Mouse (Mus musculus) forebrain, embryonic 16.5 days (tissue): ENCODE measurements around the gene Cep104. TPM values are rescaled to one million over a fixed set of nuclear protein-coding genes. Genes with fewer than 3 reads are reported as not detected.

ENCODE experiments used
- ATAC-seq: fragments of 200-750 bp; cut with Nextera tagmentation; 2 replicates; pipeline ENCODE4 v1.8.0; 2017; ENCODE audit warnings: mild to moderate bottlenecking, moderate library complexity
- H3K27ac ChIP-seq: fragments of 300-500 bp; sonication (generic); 2 replicates; pipeline ENCODE4 v1.5.1; 2014; ENCODE audit warnings: low read length, control low read depth
- H3K27me3 ChIP-seq: fragments of 300-500 bp; sonication (generic); replicated peaks from 2 replicates; pipeline ENCODE4 v1.6.1; 2014; ENCODE audit warnings: low read length; ENCODE audit not compliant: control insufficient read depth, insufficient read depth
- H3K36me3 ChIP-seq: fragments of 300-500 bp; sonication (generic); 2 replicates; pipeline ENCODE4 v1.6.1; 2014; ENCODE audit not compliant: control insufficient read depth, insufficient read depth
- H3K4me1 ChIP-seq: fragments of 300-500 bp; sonication (generic); replicated peaks from 2 replicates; pipeline ENCODE4 v1.6.1; 2014; ENCODE audit warnings: low read length; ENCODE audit not compliant: control insufficient read depth, insufficient read depth
- H3K4me2 ChIP-seq: fragments of 300-500 bp; sonication (generic); 2 replicates; pipeline ENCODE4 v1.6.1; 2014; ENCODE audit warnings: mild to moderate bottlenecking, low read length, control low read depth
- H3K4me3 ChIP-seq: fragments of 300-500 bp; sonication (generic); replicated peaks from 2 replicates; pipeline ENCODE4 v1.5.1; 2014; ENCODE audit warnings: mild to moderate bottlenecking, low read length, control low read depth
- H3K9ac ChIP-seq: fragments of 300-500 bp; sonication (generic); replicated peaks from 2 replicates; pipeline ENCODE4 v1.6.1; 2014; ENCODE audit warnings: low read depth, low read length, control low read depth
- H3K9me3 ChIP-seq: fragments of 300-500 bp; sonication (generic); 2 replicates; pipeline ENCODE4 v1.6.1; 2016; ENCODE audit warnings: low read length; ENCODE audit not compliant: control insufficient read depth
- WGBS: fragments of 180-500 bp; shearing (Covaris S2); extraction: QIAGEN DNeasy Blood & Tissue Kit; methylation state at CpG from one replicate; pipeline ENCODE4 v1.1.7; 2014; 5-methylcytosine and 5-hydroxymethylcytosine counted together
- polyA plus RNA-seq: library from polyadenylated mRNA; unstranded; fragments of >200 nt; fragmentation: Nextera tagmentation; extraction: Ambion mirVana; gene quantifications from 2 replicates; pipeline ENCODE4 v1.2.1, GENCODE M21; 2015

Cep104 gene
- polyA plus RNA-seq, 1 experiment from 2014 or later: 23.5 TPM

DNA sequence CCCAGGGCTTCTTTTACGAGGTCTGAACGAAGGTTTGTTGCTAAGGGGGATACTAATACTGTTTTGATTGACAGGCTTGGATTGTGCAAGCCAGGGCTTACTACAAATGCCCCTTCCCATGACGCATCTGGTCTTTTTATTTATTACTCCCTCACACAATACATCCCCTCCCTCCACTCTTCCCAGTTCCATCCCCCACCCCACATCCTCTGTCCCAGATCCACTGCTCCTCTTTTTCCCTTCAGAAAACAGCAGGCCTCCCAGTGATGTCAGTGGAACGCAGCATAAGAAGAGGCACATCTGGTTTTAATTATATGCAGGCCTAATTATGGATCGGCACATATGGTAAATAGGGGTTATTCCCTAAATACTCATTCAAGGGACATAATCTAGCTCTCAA lies 23.3 kb upstream of the Cep104 start:
- Histone ChIP-seq H3K4me1 (peaks cover 10% of the 10 kb centered on the region; the same call in 1 of the 2 replicates), H3K4me3 (no peak overlapping the region), H3K9ac (no peak overlapping the region), H3K27me3 (peaks cover 8% of the 10 kb centered on the region; the same call in 1 of the 2 replicates), H3K27ac (peak overlapping the region; percentile 47; the same call in 1 of the 2 replicates), H3K4me2 (no peak overlapping the region), H3K9me3 (no peaks in the 10 kb centered on the region), H3K36me3 (no peaks in the 10 kb centered on the region)
- 20% methylated on average over 5 of the region's 5 CpGs for whole genome bisulfite sequencing
- peak; percentile 34; the same call in 1 of the 2 replicates for ATAC-seq

DNA sequence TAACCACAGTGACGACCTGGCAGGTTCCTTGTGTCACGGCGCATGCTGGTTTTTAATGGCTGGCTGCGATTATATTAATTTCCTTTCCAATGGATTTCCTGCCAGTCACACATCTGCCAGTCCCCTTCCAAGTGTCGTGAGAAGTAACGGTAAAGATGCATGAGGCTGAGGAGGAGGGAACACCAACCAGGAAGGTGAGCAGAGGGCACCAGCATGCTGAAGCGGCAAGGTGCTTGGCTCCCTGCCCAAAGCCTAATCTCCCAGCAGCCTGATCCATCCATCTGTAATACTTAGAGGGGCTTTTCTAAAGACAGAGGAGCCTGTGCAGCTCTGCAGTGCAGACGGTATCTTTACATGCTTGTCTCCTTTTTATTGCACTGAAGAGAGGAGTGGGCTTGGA lies 19.3 kb upstream of the Cep104 start:
- ATAC-seq: no peak
- WGBS: 66% methylated on average over 8 of the region's 8 CpGs
- Histone ChIP-seq H3K4me3 (no peak overlapping the region), H3K36me3 (no peaks in the 10 kb centered on the region; the same call in 1 of the 2 replicates), H3K9me3 (no peaks in the 10 kb centered on the region), H3K27me3 (peaks cover 6% of the 10 kb centered on the region; the same call in 1 of the 2 replicates), H3K27ac (no peak overlapping the region), H3K4me1 (peaks cover 20% of the 10 kb centered on the region), H3K4me2 (no peak overlapping the region), H3K9ac (no peak overlapping the region)

- Histone ChIP-seq H3K9me3 (no peaks in the 10 kb centered on the region), H3K4me3 (peak within 1 kb of the TSS; percentile 72), H3K9ac (peak within 1 kb of the TSS; percentile 83), H3K4me2 (peak within 1 kb of the TSS; percentile 92), H3K27ac (peak within 1 kb of the TSS; percentile 87), H3K36me3 (peaks cover 4% of the 10 kb centered on the region), H3K27me3 (peaks cover 6% of the 10 kb centered on the region; the same call in 1 of the 2 replicates), H3K4me1 (peaks cover 20% of the 10 kb centered on the region)
- WGBS: 2% methylated on average over 64 of the region's 67 CpGs
- peak; percentile 95 for ATAC-seq
Observed at GRCm38 (mm10) chr4:153956569-153957405, 18.2 kb upstream of the Cep104 start, which contains the start of gene A430005L14Rik. TSS of gene A430005L14Rik (plus strand) at chr4:153957237.

DNA sequence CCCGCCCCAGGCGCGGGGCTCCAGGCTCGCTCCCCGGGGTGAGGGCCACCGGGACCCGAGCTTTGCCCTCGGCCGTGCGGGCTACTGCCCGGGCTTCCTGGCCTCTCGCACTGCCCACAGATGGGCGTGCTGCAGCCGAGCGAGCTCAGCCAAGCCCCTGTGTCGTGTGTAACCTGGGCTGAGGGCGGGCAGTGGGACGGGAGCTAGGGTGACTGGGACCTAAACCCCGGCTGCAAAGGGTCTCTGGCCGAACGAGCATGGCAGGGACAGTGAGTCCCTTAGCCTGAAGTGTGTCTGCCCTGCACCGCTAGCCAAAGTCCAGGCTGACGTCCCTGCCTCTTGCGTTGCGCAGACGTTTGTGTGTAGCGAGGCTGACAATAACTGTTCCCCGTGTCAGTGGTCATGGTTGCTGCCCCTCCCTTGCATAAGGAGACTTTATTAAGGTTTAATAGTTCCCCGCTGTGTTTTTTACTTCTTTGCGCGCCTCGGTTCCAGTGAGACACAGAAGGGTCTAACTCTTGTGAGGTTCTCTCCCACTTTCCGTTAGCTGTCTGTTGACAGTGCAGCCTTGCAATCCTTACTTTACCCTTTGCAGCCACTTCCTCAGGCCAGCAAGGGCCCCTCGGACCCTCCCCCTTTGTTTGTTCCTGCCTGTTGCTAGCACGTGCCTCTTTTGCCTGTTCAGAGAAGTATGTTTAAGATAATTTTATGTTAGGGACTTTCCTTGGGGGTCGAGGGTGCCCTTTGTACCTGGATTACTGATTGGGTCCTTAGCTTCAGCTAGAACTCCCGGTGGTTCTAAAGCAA lies 17.3 kb upstream of the Cep104 start:
- peaks cover 10% of the 10 kb centered on the region for H3K36me3 ChIP-seq
- peak; percentile 52 for ATAC-seq
- peaks cover 6% of the 10 kb centered on the region; the same call in 1 of the 2 replicates for H3K27me3 ChIP-seq
- H3K9me3 ChIP-seq: no peaks in the 10 kb centered on the region
- H3K27ac ChIP-seq: peak overlapping the region; percentile 66
- H3K9ac ChIP-seq: peak overlapping the region; percentile 83
- peak overlapping the region; percentile 92 for H3K4me2 ChIP-seq
- peaks cover 16% of the 10 kb centered on the region for H3K4me1 ChIP-seq
- WGBS: under 1% methylated on average over 34 of the region's 37 CpGs
- peak overlapping the region; percentile 72 for H3K4me3 ChIP-seq

GRCm38 (mm10) chr4:153962631-153963030 lies 12.4 kb upstream of the Cep104 start:
- H3K9me3 ChIP-seq: no peaks in the 10 kb centered on the region
- H3K4me1 ChIP-seq: peaks cover 9% of the 10 kb centered on the region
- H3K27ac ChIP-seq: no peak overlapping the region
- no peak overlapping the region for H3K9ac ChIP-seq
- 84% methylated on average over 7 of the region's 7 CpGs for WGBS
- no peaks in the 10 kb centered on the region for H3K27me3 ChIP-seq
- no peak for ATAC-seq
- H3K36me3 ChIP-seq: peaks cover 15% of the 10 kb centered on the region
- no peak overlapping the region for H3K4me2 ChIP-seq
- H3K4me3 ChIP-seq: no peak overlapping the region

GRCm38 (mm10) chr4:153966651-153967050 lies 8.3 kb upstream of the Cep104 start:
- H3K27me3 ChIP-seq: no peaks in the 10 kb centered on the region
- H3K27ac ChIP-seq: no peak overlapping the region
- no peaks in the 10 kb centered on the region for H3K9me3 ChIP-seq
- peaks cover 15% of the 10 kb centered on the region; the same call in 1 of the 2 replicates for H3K36me3 ChIP-seq
- H3K9ac ChIP-seq: no peak overlapping the region
- H3K4me1 ChIP-seq: no peaks in the 10 kb centered on the region
- 86% methylated on average over 5 of the region's 5 CpGs for WGBS
- H3K4me3 ChIP-seq: no peak overlapping the region
- no peak overlapping the region for H3K4me2 ChIP-seq
- ATAC-seq: no peak

GRCm38 (mm10) chr4:153967556-153967955 lies 7.4 kb upstream of the Cep104 start:
- ATAC-seq: no peak
- H3K27ac ChIP-seq: no peak overlapping the region
- peaks cover 9% of the 10 kb centered on the region; the same call in 1 of the 2 replicates for H3K36me3 ChIP-seq
- H3K4me2 ChIP-seq: no peak overlapping the region
- H3K27me3 ChIP-seq: no peaks in the 10 kb centered on the region
- H3K9me3 ChIP-seq: no peaks in the 10 kb centered on the region
- H3K4me3 ChIP-seq: no peak overlapping the region
- 83% methylated on average over 2 of the region's 2 CpGs for WGBS
- no peak overlapping the region for H3K9ac ChIP-seq
- no peaks in the 10 kb centered on the region for H3K4me1 ChIP-seq

- 77% methylated on average over 2 of the region's 2 CpGs for WGBS
- Histone ChIP-seq H3K4me3 (no peak overlapping the region), H3K36me3 (peaks cover 6% of the 10 kb centered on the region; the same call in 1 of the 2 replicates), H3K27me3 (no peaks in the 10 kb centered on the region), H3K9me3 (no peaks in the 10 kb centered on the region), H3K4me1 (no peaks in the 10 kb centered on the region; the same call in 1 of the 2 replicates), H3K9ac (no peak overlapping the region), H3K27ac (no peak overlapping the region), H3K4me2 (no peak overlapping the region)
- no peak for ATAC-seq
Observed at GRCm38 (mm10) chr4:153968063-153968462, 6.9 kb upstream of the Cep104 start.

GRCm38 (mm10) chr4:153975292-153975662 lies 283 bp downstream of the Cep104 start:
- H3K4me1 ChIP-seq: peaks cover 24% of the 10 kb centered on the region
- H3K36me3 ChIP-seq: peaks cover 5% of the 10 kb centered on the region
- WGBS: under 1% methylated on average over 33 of the region's 33 CpGs
- peak overlapping the region; percentile 64 for H3K4me2 ChIP-seq
- peak overlapping the region; percentile 74 for H3K4me3 ChIP-seq
- ATAC-seq: peak; percentile 56; the same call in 1 of the 2 replicates
- no peaks in the 10 kb centered on the region for H3K27me3 ChIP-seq
- H3K9me3 ChIP-seq: no peaks in the 10 kb centered on the region
- no peak overlapping the region for H3K27ac ChIP-seq
- H3K9ac ChIP-seq: peak overlapping the region; percentile 72
